Mouse (Mus musculus) inflammation-experienced regulatory T-cells, adult 6 months (primary cell): ENCODE data around the gene Elmod1. TPM values are rescaled to one million over a fixed set of nuclear protein-coding genes. Genes with fewer than 3 reads are reported as not detected.
"Not testable (repeated sequence)": the region's sequence is repeated elsewhere in the genome, so short reads cannot be mapped to it uniquely, and the experiment has no call there.

ENCODE experiments used
- ATAC-seq: one replicate; pipeline ENCODE4 v1.8.0; 2017
- polyA plus RNA-seq, 3 experiments: library from polyadenylated mRNA; unstranded; fragments of 100-300 nt; shearing (Covaris generic); gene quantifications; one replicate each; pipeline ENCODE4 v1.2.1; 2017

Elmod1 gene
- not detected for polyA plus RNA-seq

DNA sequence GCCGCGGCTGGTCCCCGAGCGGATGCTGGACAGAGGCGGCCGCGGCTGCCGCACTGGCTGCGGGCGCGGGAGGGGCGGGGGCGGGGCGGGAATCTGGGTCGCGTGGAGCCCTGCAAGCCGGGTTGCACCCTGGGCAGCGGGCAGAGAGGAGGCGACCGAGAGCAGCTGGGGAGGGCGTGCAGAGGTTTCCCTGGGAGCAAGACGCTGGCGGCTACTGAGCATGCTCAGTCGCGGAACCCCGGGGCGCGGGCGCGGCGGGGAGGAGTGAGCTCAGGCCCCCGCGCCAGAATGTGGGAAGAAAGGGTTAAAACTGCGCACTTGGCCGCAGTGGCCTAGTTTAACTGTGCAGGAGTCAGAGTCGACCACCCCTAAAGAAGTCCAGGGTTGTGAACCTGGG is at the start of gene Elmod1:
Gene Elmod1, minus strand, starts transcription at position 180 of the 397 bp plus-strand sequence.
- no peak for ATAC-seq

- no peak for ATAC-seq
Observed at GRCm38 (mm10) chr9:54022795-54023194, 47.7 kb upstream of the Elmod1 start.

DNA sequence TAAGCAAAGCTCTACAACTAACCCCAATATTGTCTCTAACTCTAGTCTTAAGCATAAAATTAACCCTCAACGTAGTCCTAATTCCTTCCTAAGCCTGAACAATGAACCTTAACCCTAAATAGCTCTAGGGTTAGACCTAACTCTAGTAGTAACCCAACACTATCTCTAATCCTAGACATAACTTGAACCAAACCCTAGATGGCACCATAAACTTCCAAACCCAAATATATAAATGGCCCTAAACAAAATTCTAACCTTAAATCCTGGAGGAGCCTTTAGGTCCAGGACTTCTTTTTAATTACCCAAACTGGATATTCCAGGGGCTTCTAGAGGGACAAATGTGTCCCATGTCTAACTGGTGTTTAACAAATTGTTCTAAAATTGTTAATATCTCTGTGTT is 19.4 kb upstream of the Elmod1 start:
- no peak for ATAC-seq

DNA sequence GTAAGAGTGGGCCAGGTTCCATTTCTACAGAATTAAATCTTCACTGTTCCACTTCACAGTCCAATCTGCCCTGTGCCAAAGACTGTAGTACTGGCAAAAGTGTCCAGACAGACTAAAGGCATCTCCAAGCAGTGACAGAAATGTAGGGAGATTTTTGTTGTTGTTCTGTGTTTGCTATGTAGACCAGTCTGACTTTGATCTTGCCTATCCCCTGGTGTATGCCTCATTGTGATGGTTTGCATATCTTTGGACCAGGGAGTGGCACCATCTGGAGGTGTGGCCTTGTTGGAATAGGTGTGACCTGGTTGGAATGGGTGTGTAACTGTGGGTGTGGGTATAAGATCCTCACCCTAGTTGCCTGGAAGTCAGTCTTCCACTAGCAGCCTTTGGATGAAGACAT is 17.5 kb upstream of the Elmod1 start:
- not testable (repeated sequence) for ATAC-seq

- ATAC-seq = no peak
Observed at GRCm38 (mm10) chr9:53990921-53991320, 15.8 kb upstream of the Elmod1 start.

GRCm38 (mm10) chr9:53986972-53987371 is 11.9 kb upstream of the Elmod1 start:
- ATAC-seq = no peak

DNA sequence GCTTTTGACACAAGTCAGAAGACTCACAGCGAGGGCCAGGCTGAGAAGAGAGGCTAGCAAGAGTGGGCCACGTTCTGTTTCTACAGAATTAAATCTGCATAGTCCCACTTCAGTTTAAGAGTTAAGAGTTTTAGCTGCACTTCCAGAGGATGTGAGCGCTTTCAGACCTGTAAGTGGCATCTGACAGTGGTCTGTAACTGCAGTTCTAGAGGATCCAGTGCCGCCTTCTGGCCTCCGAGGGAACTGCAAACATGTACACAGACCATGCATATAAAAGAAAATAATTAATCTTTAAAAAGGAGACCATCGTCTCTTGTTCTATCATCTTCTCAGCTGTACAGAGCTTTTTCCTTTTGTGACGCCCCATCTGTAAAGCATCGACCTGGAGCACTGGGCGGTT is 9.8 kb upstream of the Elmod1 start:
- no peak for ATAC-seq

DNA sequence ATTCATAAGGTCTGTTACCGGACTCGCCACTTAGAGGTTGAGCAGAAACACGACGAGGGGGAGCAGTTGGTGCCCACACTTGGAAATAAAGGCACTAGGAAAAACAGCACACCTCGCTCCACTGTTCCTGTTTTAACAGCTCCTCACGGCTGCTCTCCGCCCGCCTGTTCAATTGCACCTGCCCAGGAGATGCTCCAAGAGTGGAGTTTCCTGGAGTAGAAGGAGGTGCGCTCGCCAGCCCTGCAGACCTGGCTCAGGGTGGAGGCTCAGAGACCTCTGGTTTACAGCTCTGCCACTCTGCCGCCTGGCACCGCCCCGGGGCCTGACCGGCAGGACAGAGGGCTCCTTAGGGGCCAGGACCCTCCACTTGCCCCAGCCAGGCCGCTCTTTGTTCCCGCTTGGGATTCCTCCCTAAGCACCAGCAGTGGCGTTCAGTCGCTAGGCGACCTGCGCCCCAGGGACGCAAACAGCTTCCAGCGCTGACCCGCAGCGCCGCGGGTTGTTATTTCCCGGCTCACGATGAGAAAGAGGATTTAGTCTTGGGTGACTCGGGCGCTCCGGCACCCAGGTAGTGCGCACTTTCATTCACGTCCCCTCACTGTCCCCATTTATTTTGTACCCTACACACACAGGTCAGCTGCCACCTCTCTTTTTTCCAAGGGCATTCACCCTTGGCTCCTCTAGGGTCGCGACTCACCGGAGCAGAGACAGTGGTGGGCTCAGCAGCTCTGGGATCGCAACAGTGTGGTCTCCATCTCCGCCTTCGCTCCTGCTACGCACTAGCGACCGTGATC is 576 bp downstream of the Elmod1 start:
- ATAC-seq = no peak

DNA sequence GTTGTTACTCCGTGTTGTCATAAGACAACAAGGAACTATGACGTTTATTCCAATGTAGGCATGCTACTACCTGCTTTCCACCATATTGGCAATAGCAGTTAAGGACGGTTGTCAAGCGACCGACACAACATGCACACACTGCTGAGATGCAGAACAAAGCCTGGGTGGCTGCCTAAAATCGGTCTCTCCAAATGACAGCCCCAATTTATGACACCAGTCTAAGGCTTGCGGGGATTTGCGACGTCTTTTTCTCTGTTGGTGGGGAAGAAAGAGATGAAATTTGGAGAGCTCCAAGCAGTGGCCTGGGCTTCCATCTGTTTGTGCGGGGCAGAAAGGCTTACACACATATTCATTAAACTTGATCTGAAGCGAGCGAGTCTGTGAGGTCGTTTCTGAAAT is 1.2 kb downstream of the Elmod1 start:
- ATAC-seq = no peak

DNA sequence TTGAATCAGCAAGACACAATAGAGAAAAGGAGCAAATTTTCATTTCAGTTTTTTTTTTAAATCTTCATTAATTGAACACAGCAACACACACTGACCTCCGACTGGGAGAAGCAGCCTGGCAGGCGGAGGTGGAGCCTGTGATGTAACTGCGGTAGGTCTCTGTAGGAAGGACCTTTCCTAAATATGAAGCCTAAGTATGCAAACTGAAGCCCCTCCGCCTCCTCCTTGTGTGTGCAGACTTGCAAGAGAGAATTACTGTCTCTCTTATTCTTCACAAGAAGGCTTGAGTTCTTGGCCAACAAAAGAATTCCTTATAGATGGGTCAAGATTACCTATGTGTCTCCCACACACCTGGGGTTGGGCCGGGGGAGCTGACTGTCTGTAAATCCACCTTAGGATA is 1.9 kb downstream of the Elmod1 start:
- ATAC-seq = no peak

DNA sequence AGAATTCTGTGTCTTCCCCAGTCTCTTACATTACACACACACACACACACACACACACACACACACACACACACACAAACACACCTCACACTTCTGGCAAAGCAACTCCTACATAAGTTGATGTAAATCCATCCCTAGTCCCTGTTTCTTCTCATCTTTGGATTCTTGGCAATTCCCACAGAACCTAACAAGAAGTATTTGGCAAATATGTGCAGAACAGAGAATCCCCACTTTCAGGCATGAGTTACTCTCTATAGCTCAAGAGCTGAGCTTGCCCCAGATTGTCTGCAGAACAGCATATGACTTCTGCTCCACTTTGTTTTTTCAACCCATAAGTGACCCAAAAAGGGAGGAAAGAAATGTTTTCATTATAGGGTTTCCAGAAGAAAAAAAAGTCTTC is 2.7 kb downstream of the Elmod1 start:
- ATAC-seq = no peak

- ATAC-seq = no peak
Observed at GRCm38 (mm10) chr9:53967610-53968368, 7.3 kb downstream of the Elmod1 start.

GRCm38 (mm10) chr9:53957021-53957420 is 18.1 kb downstream of the Elmod1 start:
- ATAC-seq = no peak

- no peak for ATAC-seq
Observed at GRCm38 (mm10) chr9:53954853-53955252, 20.2 kb downstream of the Elmod1 start.

- ATAC-seq = no peak
Observed at GRCm38 (mm10) chr9:53947463-53947862, 27.6 kb downstream of the Elmod1 start.

DNA sequence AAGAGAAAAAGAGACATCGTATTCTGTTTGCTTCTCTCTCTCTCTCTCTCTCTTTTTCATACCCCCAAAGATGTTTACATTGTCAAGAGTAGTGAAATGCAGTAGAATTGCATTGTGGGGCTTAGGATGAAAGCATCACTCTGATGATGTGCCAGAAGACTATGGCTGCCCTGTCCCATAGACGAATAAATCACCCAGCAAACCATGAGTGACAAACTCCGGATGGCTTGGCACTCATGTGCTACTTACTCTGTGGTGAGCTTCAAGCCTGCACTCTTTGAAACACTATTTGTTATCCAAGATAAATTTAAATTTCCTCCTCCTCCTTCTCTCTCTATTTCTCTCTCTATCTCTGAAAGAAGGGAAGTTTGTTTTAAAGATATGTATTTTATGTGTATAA is 36.5 kb downstream of the Elmod1 start:
- no peak for ATAC-seq

GRCm38 (mm10) chr9:53934179-53934578 is 40.9 kb downstream of the Elmod1 start:
- ATAC-seq = no peak

- no peak for ATAC-seq
Observed at GRCm38 (mm10) chr9:53933375-53933774, 41.7 kb downstream of the Elmod1 start.

GRCm38 (mm10) chr9:53930906-53931305 is 44.2 kb downstream of the Elmod1 start:
- ATAC-seq = no peak

- no peak for ATAC-seq
Observed at GRCm38 (mm10) chr9:53921061-53921460, 54.0 kb downstream of the Elmod1 start.

GRCm38 (mm10) chr9:53915929-53916721 is 59.0 kb downstream of the Elmod1 start:
- no peak for ATAC-seq

- ATAC-seq = no peak
Observed at GRCm38 (mm10) chr9:53910823-53911222, 64.3 kb downstream of the Elmod1 start.

GRCm38 (mm10) chr9:53910331-53910730 is 64.8 kb downstream of the Elmod1 start:
- no peak for ATAC-seq
